Mouse (Mus musculus) kidney, postnatal 0 days (tissue): ENCODE results near the gene Naa80. TPM values are rescaled to one million over a fixed set of nuclear protein-coding genes. Genes with fewer than 3 reads are reported as not detected.

Experiments used
- ATAC-seq: fragments of 200-750 bp; cut with Nextera tagmentation; replicated peaks from 2 replicates; pipeline ENCODE4 v1.8.0; 2017; ENCODE audit warnings: low read depth, moderate number of reproducible peaks, moderate TSS enrichment, moderate library complexity; ENCODE audit not compliant: low FRiP score
- DNase-seq: peaks from one replicate; pipeline ENCODE4 v3.0.0-alpha.2; 2016; ENCODE audit warnings: low spot score
- H3K27ac ChIP-seq: fragments of 300-500 bp; sonication (generic); 2 replicates; pipeline ENCODE4 v1.5.1; 2014; ENCODE audit warnings: mild to moderate bottlenecking
- H3K27me3 ChIP-seq: fragments of 300-500 bp; sonication (generic); 2 replicates; pipeline ENCODE4 v1.6.1; 2014; ENCODE audit warnings: low read length, mixed read lengths; ENCODE audit not compliant: insufficient read depth
- H3K36me3 ChIP-seq: fragments of 300-500 bp; sonication (generic); 2 replicates; pipeline ENCODE4 v1.6.1; 2014; ENCODE audit warnings: low read length, mixed read lengths; ENCODE audit not compliant: insufficient read depth
- H3K4me1 ChIP-seq: fragments of 300-500 bp; sonication (generic); replicated peaks from 2 replicates; pipeline ENCODE4 v1.6.1; 2014; ENCODE audit warnings: antibody characterized with exemption, low read length, mixed read lengths; ENCODE audit not compliant: insufficient read depth
- H3K4me2 ChIP-seq: fragments of 300-500 bp; sonication (generic); 2 replicates; pipeline ENCODE4 v1.6.1; 2014; ENCODE audit warnings: mild to moderate bottlenecking, low read length, moderate library complexity, mixed read lengths
- H3K4me3 ChIP-seq: fragments of 300-500 bp; sonication (generic); replicated peaks from 2 replicates; pipeline ENCODE4 v1.5.1; 2014; ENCODE audit warnings: low read depth, low read length
- H3K9ac ChIP-seq: fragments of 300-500 bp; sonication (generic); 2 replicates; pipeline ENCODE4 v1.6.1; 2014; ENCODE audit warnings: low read depth, low read length
- H3K9me3 ChIP-seq: fragments of 300-500 bp; sonication (generic); replicated peaks from 2 replicates; pipeline ENCODE4 v1.6.1; 2016; ENCODE audit warnings: low read length, inconsistent platforms, mixed read lengths
- CTCF ChIP-seq: IDR thresholded peaks from 2 replicates; pipeline ENCODE4 v1.5.1; 2016; ENCODE audit warnings: antibody characterized with exemption, low read depth, mild to moderate bottlenecking, moderate library complexity
- WGBS: fragments of 180-500 bp; shearing (Covaris S2); extraction: QIAGEN DNeasy Blood & Tissue Kit; methylation state at CpG from one replicate; pipeline ENCODE4 v1.1.7; 2014; 5-methylcytosine and 5-hydroxymethylcytosine counted together
- polyA plus RNA-seq: library from polyadenylated mRNA; unstranded; fragments of >200 nt; fragmentation: Nextera tagmentation; extraction: Ambion mirVana; gene quantifications from 2 replicates; pipeline ENCODE4 v1.2.1, GENCODE M21; 2015

Naa80 gene
- polyA plus RNA-seq, 1 experiment from 2014 or later = 22.3 TPM

- Histone ChIP-seq H3K4me3 (no peak overlapping the region), H3K9me3 (no peaks in the 10 kb centered on the region), H3K27ac (no peak overlapping the region), H3K4me1 (peaks cover 27% of the 10 kb centered on the region), H3K27me3 (no peaks in the 10 kb centered on the region), H3K4me2 (peak overlapping the region; percentile 95; the same call in 1 of the 2 replicates), H3K36me3 (peaks cover 28% of the 10 kb centered on the region), H3K9ac (no peak overlapping the region)
- DNase-seq (peak; percentile 32), ATAC-seq (no peak)
- 45% methylated on average over 4 of the region's 4 CpGs for WGBS
- TF ChIP-seq CTCF = no peak
Measured at GRCm38 (mm10) chr9:107540420-107540819, 38.3 kb upstream of the Naa80 start.

- Histone ChIP-seq H3K27ac (0 out of 2 replicates have a peak overlapping the region, but pooled peaks have one; percentile 40), H3K4me1 (peaks cover 21% of the 10 kb centered on the region), H3K9me3 (no peaks in the 10 kb centered on the region), H3K36me3 (peaks cover 29% of the 10 kb centered on the region), H3K9ac (peak overlapping the region; percentile 52; the same call in 1 of the 2 replicates), H3K4me2 (peak overlapping the region; percentile 95), H3K27me3 (no peaks in the 10 kb centered on the region), H3K4me3 (peak overlapping the region; percentile 70)
- ATAC-seq (no peak), DNase-seq (peak; percentile 41)
- 21% methylated on average over 10 of the region's 10 CpGs for WGBS
- no peak for TF ChIP-seq CTCF
Measured at GRCm38 (mm10) chr9:107541005-107541404, 37.7 kb upstream of the Naa80 start.

- H3K27me3 ChIP-seq = no peaks in the 10 kb centered on the region
- peaks cover 16% of the 10 kb centered on the region for H3K4me1 ChIP-seq
- H3K4me3 ChIP-seq = peak within 1 kb of the TSS; percentile 70
- WGBS = under 1% methylated on average over 46 of the region's 46 CpGs
- ATAC-seq (peak; percentile 75), DNase-seq (peak; percentile 97)
- peak within 1 kb of the TSS; percentile 95 for H3K4me2 ChIP-seq
- no peaks in the 10 kb centered on the region for H3K9me3 ChIP-seq
- peak within 1 kb of the TSS; percentile 80 for H3K27ac ChIP-seq
- TF ChIP-seq CTCF = no peak
- peaks cover 29% of the 10 kb centered on the region for H3K36me3 ChIP-seq
- peak within 1 kb of the TSS; percentile 67 for H3K9ac ChIP-seq
Measured at GRCm38 (mm10) chr9:107541474-107542351, 37.0 kb upstream of the Naa80 start, which contains the start of the genes Cyb561d2 and Nprl2. Cyb561d2 (minus strand) TSS chr9:107542193. Nprl2 (plus strand) TSS chr9:107542226.

GRCm38 (mm10) chr9:107542352-107542686 lies 36.4 kb upstream of the Naa80 start:
- H3K36me3 ChIP-seq = peaks cover 29% of the 10 kb centered on the region

GRCm38 (mm10) chr9:107542721-107543120 lies 36.0 kb upstream of the Naa80 start:
- H3K4me3 ChIP-seq = peak overlapping the region; percentile 70
- peak overlapping the region; percentile 95 for H3K4me2 ChIP-seq
- H3K27ac ChIP-seq = peak overlapping the region; percentile 80
- H3K9me3 ChIP-seq = no peaks in the 10 kb centered on the region
- H3K4me1 ChIP-seq = peaks cover 20% of the 10 kb centered on the region; the same call in 1 of the 2 replicates
- H3K36me3 ChIP-seq = peaks cover 29% of the 10 kb centered on the region
- ATAC-seq (no peak; the same call in 1 of the 2 replicates), DNase-seq (peak; percentile 71)
- WGBS = 26% methylated on average over 8 of the region's 8 CpGs
- peak overlapping the region; percentile 67 for H3K9ac ChIP-seq
- TF ChIP-seq CTCF = no peak
- H3K27me3 ChIP-seq = no peaks in the 10 kb centered on the region

More at GRCm38 (mm10) chr9:107542352-107542686, 36.4 kb upstream of the Naa80 start:
- WGBS = under 1% methylated on average over 11 of the region's 11 CpGs
- H3K4me1 ChIP-seq = peaks cover 17% of the 10 kb centered on the region; the same call in 1 of the 2 replicates
- peak overlapping the region; percentile 80 for H3K27ac ChIP-seq
- H3K9ac ChIP-seq = peak overlapping the region; percentile 67
- H3K4me2 ChIP-seq = peak overlapping the region; percentile 95
- ATAC-seq = 0 out of 2 replicates have a peak, but pooled peaks have one; percentile 15
- no peak for DNase-seq
- H3K4me3 ChIP-seq = peak overlapping the region; percentile 70
- TF ChIP-seq CTCF = no peak
- no peaks in the 10 kb centered on the region for H3K27me3 ChIP-seq
- H3K9me3 ChIP-seq = no peaks in the 10 kb centered on the region

GRCm38 (mm10) chr9:107543299-107543698 lies 35.4 kb upstream of the Naa80 start:
- Histone ChIP-seq H3K27ac (no peak overlapping the region), H3K4me1 (peaks cover 20% of the 10 kb centered on the region; the same call in 1 of the 2 replicates), H3K9ac (0 out of 2 replicates have a peak overlapping the region, but pooled peaks have one; percentile 67), H3K36me3 (peaks cover 23% of the 10 kb centered on the region), H3K27me3 (no peaks in the 10 kb centered on the region), H3K4me2 (peak overlapping the region; percentile 95; the same call in 1 of the 2 replicates), H3K4me3 (no peak overlapping the region), H3K9me3 (no peaks in the 10 kb centered on the region)
- no peak for DNase-seq
- no peak for TF ChIP-seq CTCF
- WGBS = 86% methylated on average over 11 of the region's 11 CpGs
- no peak for ATAC-seq
